Mouse (Mus musculus) stomach, postnatal 0 days (tissue): Measurements from ENCODE around the gene Map3k7.

Experiments used
- CTCF ChIP-seq: IDR thresholded peaks from 2 replicates; pipeline ENCODE4 v1.5.1; 2016; ENCODE audit warnings: antibody characterized with exemption, low read depth, mild to moderate bottlenecking, moderate library complexity
- EP300 ChIP-seq: optimal IDR thresholded peaks from 2 replicates; pipeline ENCODE3; 2016; ENCODE audit warnings: antibody characterized with exemption

- TF ChIP-seq CTCF (no peak), EP300 (no peak)
Measured at GRCm38 (mm10) chr4:31933171-31933570, 30.7 kb upstream of the Map3k7 start.
